Mouse (Mus musculus) neural tube, embryonic 15.5 days (tissue): ENCODE data around the gene Snx5. TPM values are rescaled to one million over a fixed set of nuclear protein-coding genes. Genes with fewer than 3 reads are reported as not detected.
A peak's percentile ranks its signal among the peaks of the same experiment; 100 is the strongest.

Experiments used
- ATAC-seq: fragments of 200-750 bp; cut with Nextera tagmentation; 2 replicates; pipeline ENCODE4 v1.8.0; 2017; ENCODE audit warnings: mild to moderate bottlenecking, moderate TSS enrichment, moderate library complexity; ENCODE audit not compliant: low FRiP score
- H3K27ac ChIP-seq: fragments of 300-500 bp; sonication (generic); replicated peaks from 2 replicates; pipeline ENCODE4 v1.5.1; 2015; ENCODE audit warnings: mild to moderate bottlenecking, inconsistent platforms
- H3K27me3 ChIP-seq: fragments of 300-500 bp; sonication (generic); replicated peaks from 2 replicates; pipeline ENCODE4 v1.6.1; 2015; ENCODE audit warnings: inconsistent platforms
- H3K36me3 ChIP-seq: fragments of 300-500 bp; sonication (generic); 2 replicates; pipeline ENCODE4 v1.6.1; 2015; ENCODE audit warnings: inconsistent platforms
- H3K4me1 ChIP-seq: fragments of 300-500 bp; sonication (generic); 2 replicates; pipeline ENCODE4 v1.6.1; 2015; ENCODE audit warnings: inconsistent platforms
- H3K4me2 ChIP-seq: fragments of 300-500 bp; sonication (generic); 2 replicates; pipeline ENCODE4 v1.6.1; 2015; ENCODE audit warnings: inconsistent platforms, mild to moderate bottlenecking, moderate library complexity
- H3K4me3 ChIP-seq: fragments of 300-500 bp; sonication (generic); replicated peaks from 2 replicates; pipeline ENCODE4 v1.5.1; 2015; ENCODE audit warnings: mild to moderate bottlenecking, inconsistent platforms
- H3K9ac ChIP-seq: fragments of 300-500 bp; sonication (generic); replicated peaks from 2 replicates; pipeline ENCODE4 v1.6.1; 2015; ENCODE audit warnings: mild to moderate bottlenecking, inconsistent platforms
- H3K9me3 ChIP-seq: fragments of 300-500 bp; sonication (generic); replicated peaks from 2 replicates; pipeline ENCODE4 v1.6.1; 2016; ENCODE audit warnings: inconsistent platforms
- WGBS: fragments of 180-500 bp; shearing (Covaris S2); methylation state at CpG from one replicate; pipeline ENCODE4 v1.1.7; 2015; ENCODE audit warnings: mixed read lengths; 5-methylcytosine and 5-hydroxymethylcytosine counted together
- polyA plus RNA-seq: library from polyadenylated mRNA; unstranded; fragments of >200 nt; fragmentation: Nextera tagmentation; extraction: Ambion mirVana; gene quantifications from 2 replicates; pipeline ENCODE4 v1.2.1, GENCODE M21; 2015

Snx5 gene
- polyA plus RNA-seq, 1 experiment from 2014 or later: 74.4 TPM

DNA sequence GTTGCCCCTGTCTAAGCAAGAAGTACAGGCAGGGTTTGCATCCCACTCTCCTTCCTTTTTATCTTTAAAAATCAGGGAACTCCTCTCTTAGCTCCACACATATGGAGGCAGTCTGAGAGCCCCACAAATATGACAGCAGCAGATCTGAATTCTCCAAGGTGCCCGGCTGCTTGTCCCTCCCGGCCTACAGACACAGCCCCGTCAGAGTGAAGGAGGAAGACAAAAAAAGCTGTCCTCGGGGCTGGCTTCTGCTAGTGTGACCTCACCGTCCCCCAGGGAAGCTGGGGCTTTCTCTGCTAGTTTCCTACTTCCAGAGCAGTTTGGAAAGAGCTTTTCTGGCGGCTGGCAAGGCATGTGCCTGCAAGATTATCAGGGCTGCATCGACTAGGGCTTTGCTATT is 55.5 kb downstream of the Snx5 start:
- 0 out of 2 replicates have a peak overlapping the region, but pooled peaks have one; percentile 4 for H3K4me2 ChIP-seq
- H3K9ac ChIP-seq: no peak overlapping the region
- 0 out of 2 replicates have a peak, but pooled peaks have one; percentile 14 for ATAC-seq
- 9% methylated on average over 7 of the region's 7 CpGs for WGBS
- no peaks in the 10 kb centered on the region for H3K9me3 ChIP-seq
- peak overlapping the region; percentile 56; the same call in 1 of the 2 replicates for H3K27ac ChIP-seq
- H3K27me3 ChIP-seq: no peaks in the 10 kb centered on the region
- H3K36me3 ChIP-seq: no peaks in the 10 kb centered on the region
- no peak overlapping the region for H3K4me3 ChIP-seq
- peaks cover 11% of the 10 kb centered on the region for H3K4me1 ChIP-seq

DNA sequence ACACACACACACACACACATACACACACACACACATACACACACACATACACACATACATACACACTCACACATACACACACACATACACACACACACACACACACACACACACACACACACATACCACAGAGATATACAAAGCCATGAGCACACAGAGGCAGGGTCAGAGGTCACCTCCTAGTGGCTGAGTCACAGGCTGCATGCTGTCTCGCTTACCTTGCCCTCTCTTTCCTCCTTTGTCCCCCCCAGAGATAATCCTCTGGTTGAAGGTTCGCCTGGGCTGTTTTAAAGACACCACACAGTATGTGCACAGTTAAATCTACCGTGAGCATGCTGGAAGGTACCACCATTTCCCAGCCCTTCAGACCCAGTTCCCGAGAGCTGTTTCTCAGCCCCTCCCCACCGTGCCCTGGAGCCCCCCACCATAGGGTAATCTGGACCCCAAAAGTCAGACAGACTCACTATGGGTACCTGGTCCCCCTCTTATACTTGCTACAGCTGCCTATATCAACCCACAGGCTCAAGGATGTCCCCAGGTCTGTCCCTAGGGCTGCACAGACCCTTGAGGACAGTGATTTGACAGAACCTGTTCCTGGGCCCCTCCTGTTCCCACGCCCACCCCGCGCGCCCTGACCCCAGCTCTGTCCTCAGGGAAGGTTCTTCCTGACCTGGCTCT is 56.1 kb downstream of the Snx5 start:
- H3K36me3 ChIP-seq: no peaks in the 10 kb centered on the region
- H3K4me1 ChIP-seq: peaks cover 11% of the 10 kb centered on the region
- no peak overlapping the region for H3K4me3 ChIP-seq
- no peaks in the 10 kb centered on the region for H3K27me3 ChIP-seq
- H3K9ac ChIP-seq: no peak overlapping the region
- WGBS: 75% methylated on average over 9 of the region's 9 CpGs
- H3K9me3 ChIP-seq: no peaks in the 10 kb centered on the region
- H3K4me2 ChIP-seq: no peak overlapping the region
- H3K27ac ChIP-seq: peak overlapping the region; percentile 56; the same call in 1 of the 2 replicates
- 0 out of 2 replicates have a peak, but pooled peaks have one; percentile 24 for ATAC-seq

- Histone ChIP-seq H3K27ac (no peak overlapping the region), H3K4me2 (no peak overlapping the region)
- ATAC-seq: no peak
Measured at GRCm38 (mm10) chr2:144213803-144214202, 56.9 kb downstream of the Snx5 start.

GRCm38 (mm10) chr2:144209425-144209824 is 61.3 kb downstream of the Snx5 start:
- no peaks in the 10 kb centered on the region for H3K36me3 ChIP-seq
- no peaks in the 10 kb centered on the region for H3K9me3 ChIP-seq
- H3K27ac ChIP-seq: no peak overlapping the region
- H3K4me1 ChIP-seq: no peaks in the 10 kb centered on the region
- ATAC-seq: no peak
- H3K4me2 ChIP-seq: no peak overlapping the region
- H3K4me3 ChIP-seq: no peak overlapping the region
- no peak overlapping the region for H3K9ac ChIP-seq
- 82% methylated on average over 3 of the region's 3 CpGs for WGBS
- no peaks in the 10 kb centered on the region for H3K27me3 ChIP-seq

More at GRCm38 (mm10) chr2:144213803-144214202, 56.9 kb downstream of the Snx5 start:
- Histone ChIP-seq H3K36me3 (no peaks in the 10 kb centered on the region), H3K9me3 (no peaks in the 10 kb centered on the region), H3K4me3 (no peak overlapping the region), H3K27me3 (no peaks in the 10 kb centered on the region), H3K9ac (no peak overlapping the region), H3K4me1 (peaks cover 11% of the 10 kb centered on the region)
- WGBS: 80% methylated on average over 6 of the region's 6 CpGs

DNA sequence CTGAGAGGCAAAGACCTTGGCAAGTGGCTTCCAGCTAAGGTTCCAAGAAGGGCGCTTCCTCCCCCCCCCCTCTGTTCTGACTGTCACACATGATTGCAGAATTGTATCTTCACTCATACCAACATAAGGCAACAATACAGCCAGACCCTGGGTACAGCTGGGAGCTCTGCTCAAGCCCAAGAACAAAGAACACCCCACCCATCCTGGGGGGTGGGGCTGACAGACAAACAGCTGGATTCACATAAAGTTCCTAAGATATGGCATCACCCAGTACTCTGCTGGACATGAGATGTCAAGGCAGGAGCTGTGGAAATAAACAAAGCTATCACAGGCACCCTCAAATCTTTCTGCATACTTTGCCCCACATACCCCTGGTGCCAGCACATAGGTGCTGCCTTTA is 63.3 kb downstream of the Snx5 start:
- Histone ChIP-seq H3K36me3 (no peaks in the 10 kb centered on the region), H3K4me1 (no peaks in the 10 kb centered on the region; the same call in 1 of the 2 replicates), H3K27ac (no peak overlapping the region), H3K4me3 (no peak overlapping the region), H3K4me2 (no peak overlapping the region), H3K9ac (no peak overlapping the region), H3K27me3 (no peaks in the 10 kb centered on the region), H3K9me3 (no peaks in the 10 kb centered on the region)
- 100% methylated on average over 1 of the region's 1 CpGs for WGBS
- ATAC-seq: no peak

DNA sequence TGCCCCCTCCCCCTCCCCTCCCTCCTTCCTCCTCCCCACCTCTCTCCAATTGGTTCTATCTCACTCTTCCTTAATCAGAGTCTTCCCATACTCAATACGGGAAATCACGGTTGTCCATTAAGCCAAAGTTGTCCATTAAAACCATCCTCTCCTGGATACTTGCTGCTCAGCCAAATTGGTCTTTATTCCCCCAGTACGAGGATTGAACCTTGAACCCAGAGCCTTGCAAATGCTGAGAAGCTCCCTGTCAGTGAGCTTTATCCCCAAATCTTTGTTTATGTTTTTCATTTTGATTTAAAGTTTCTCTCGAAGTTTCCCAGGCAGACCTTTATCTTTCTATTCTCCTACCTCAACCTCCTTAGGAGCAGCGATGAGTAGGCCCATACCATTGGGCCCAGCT is 67.7 kb downstream of the Snx5 start:
- ATAC-seq: no peak
- Histone ChIP-seq H3K9ac (no peak overlapping the region), H3K4me1 (no peaks in the 10 kb centered on the region; the same call in 1 of the 2 replicates), H3K27me3 (no peaks in the 10 kb centered on the region), H3K9me3 (no peaks in the 10 kb centered on the region), H3K27ac (no peak overlapping the region), H3K4me3 (no peak overlapping the region), H3K36me3 (no peaks in the 10 kb centered on the region), H3K4me2 (no peak overlapping the region)
- 95% methylated on average over 5 of the region's 5 CpGs for WGBS

GRCm38 (mm10) chr2:144202567-144202966 is 68.1 kb downstream of the Snx5 start:
- Histone ChIP-seq H3K9me3 (no peaks in the 10 kb centered on the region), H3K27ac (no peak overlapping the region), H3K9ac (no peak overlapping the region), H3K27me3 (no peaks in the 10 kb centered on the region), H3K36me3 (no peaks in the 10 kb centered on the region), H3K4me2 (no peak overlapping the region), H3K4me1 (no peaks in the 10 kb centered on the region; the same call in 1 of the 2 replicates), H3K4me3 (no peak overlapping the region)
- WGBS: 84% methylated on average over 3 of the region's 3 CpGs
- ATAC-seq: no peak

GRCm38 (mm10) chr2:144202151-144202550 is 68.6 kb downstream of the Snx5 start:
- WGBS: 60% methylated on average over 4 of the region's 4 CpGs
- no peaks in the 10 kb centered on the region; the same call in 1 of the 2 replicates for H3K4me1 ChIP-seq
- no peak for ATAC-seq

More at GRCm38 (mm10) chr2:144202151-144202550, 68.6 kb downstream of the Snx5 start:
- H3K9me3 ChIP-seq: no peaks in the 10 kb centered on the region
- no peak overlapping the region for H3K4me2 ChIP-seq
- no peaks in the 10 kb centered on the region for H3K27me3 ChIP-seq
- no peak overlapping the region for H3K9ac ChIP-seq
- H3K36me3 ChIP-seq: no peaks in the 10 kb centered on the region
- H3K27ac ChIP-seq: no peak overlapping the region
- H3K4me3 ChIP-seq: no peak overlapping the region

Other genes starting within 250 kb of the Snx5 start
- gene Banf2, start 237.8 kb downstream of the Snx5 start, polyA plus RNA-seq: not detected in 2 replicates
- 13.3 and 15.5 TPM in 2 replicates for gene Mgme1, start 243 bp downstream of the Snx5 start, polyA plus RNA-seq
- gene Ovol2, start 61.2 kb upstream of the Snx5 start, polyA plus RNA-seq: 0.11 TPM in 1 of 2 replicates, not detected in the other
- 24.3 and 25.6 TPM in 2 replicates for gene Kat14, start 98.1 kb upstream of the Snx5 start, polyA plus RNA-seq
- gene Pet117, start 98.1 kb upstream of the Snx5 start, polyA plus RNA-seq: 1.4 TPM in 1 of 2 replicates, not detected in the other